Mouse (Mus musculus): ENCODE data around the gene E130208F15Rik. TPM values are rescaled to one million over a fixed set of nuclear protein-coding genes. Genes with fewer than 3 reads are reported as not detected.

The E130208F15Rik gene
- polyA plus RNA-seq, 1 experiment from 2014 or later: 2.8 TPM

GRCm38 (mm10) chr7:30296816-30297215, 24.7 kb upstream of the E130208F15Rik start:
- 91% methylated on average over 15 of the region's 15 CpGs for WGBS
- Histone ChIP-seq H3K9me3 (ENCODE audit: control insufficient read depth, low read length) (no peaks in the 10 kb centered on the region), H3K9ac (ENCODE audit: low read depth, low read length) (no peak overlapping the region), H3K4me1 (ENCODE audit: control insufficient read depth, insufficient read depth, low read length) (0 out of 2 replicates have a peak, but pooled peaks cover 5% of the 10 kb centered on the region), H3K4me3 (ENCODE audit: low read length) (no peak overlapping the region), H3K4me2 (ENCODE audit: low read depth, low read length) (no peak overlapping the region), H3K27me3 (replicated peaks; ENCODE audit: control insufficient read depth, insufficient read depth, low read length) (no peaks in the 10 kb centered on the region), H3K27ac (ENCODE audit: low read length) (no peak overlapping the region), H3K36me3 (ENCODE audit: control insufficient read depth, insufficient read depth, low read length) (0 out of 2 replicates have a peak, but pooled peaks cover 3% of the 10 kb centered on the region)
- no peak for ATAC-seq

- no peak overlapping the region for H3K9ac ChIP-seq (ENCODE audit: low read depth, low read length)
- H3K4me3 ChIP-seq (ENCODE audit: low read length): no peak overlapping the region
- 0 out of 2 replicates have a peak, but pooled peaks cover under 1% of the 10 kb centered on the region for H3K4me1 ChIP-seq (ENCODE audit: control insufficient read depth, insufficient read depth, low read length)
- no peak overlapping the region for H3K27ac ChIP-seq (ENCODE audit: low read length)
- no peaks in the 10 kb centered on the region for H3K9me3 ChIP-seq (ENCODE audit: control insufficient read depth, low read length)
- 79% methylated on average over 16 of the region's 16 CpGs for WGBS
- no peak for ATAC-seq
- H3K4me2 ChIP-seq (ENCODE audit: low read depth, low read length): no peak overlapping the region
- H3K36me3 ChIP-seq (ENCODE audit: control insufficient read depth, insufficient read depth, low read length): 0 out of 2 replicates have a peak, but pooled peaks cover 3% of the 10 kb centered on the region
- H3K27me3 ChIP-seq (replicated peaks; ENCODE audit: control insufficient read depth, insufficient read depth, low read length): no peaks in the 10 kb centered on the region
Measured at GRCm38 (mm10) chr7:30297266-30297665, 24.3 kb upstream of the E130208F15Rik start.

- Histone ChIP-seq H3K27ac (ENCODE audit: low read length) (no peak overlapping the region), H3K9ac (ENCODE audit: low read depth, low read length) (no peak overlapping the region), H3K9me3 (ENCODE audit: control insufficient read depth, low read length) (no peaks in the 10 kb centered on the region), H3K27me3 (replicated peaks; ENCODE audit: control insufficient read depth, insufficient read depth, low read length) (no peaks in the 10 kb centered on the region), H3K36me3 (ENCODE audit: control insufficient read depth, insufficient read depth, low read length) (0 out of 2 replicates have a peak, but pooled peaks cover 3% of the 10 kb centered on the region), H3K4me1 (ENCODE audit: control insufficient read depth, insufficient read depth, low read length) (no peaks in the 10 kb centered on the region), H3K4me2 (ENCODE audit: low read depth, low read length) (no peak overlapping the region), H3K4me3 (ENCODE audit: low read length) (no peak overlapping the region)
- WGBS: 47% methylated on average over 3 of the region's 3 CpGs
- no peak for ATAC-seq
Measured at GRCm38 (mm10) chr7:30300914-30301313, 20.6 kb upstream of the E130208F15Rik start.

DNA sequence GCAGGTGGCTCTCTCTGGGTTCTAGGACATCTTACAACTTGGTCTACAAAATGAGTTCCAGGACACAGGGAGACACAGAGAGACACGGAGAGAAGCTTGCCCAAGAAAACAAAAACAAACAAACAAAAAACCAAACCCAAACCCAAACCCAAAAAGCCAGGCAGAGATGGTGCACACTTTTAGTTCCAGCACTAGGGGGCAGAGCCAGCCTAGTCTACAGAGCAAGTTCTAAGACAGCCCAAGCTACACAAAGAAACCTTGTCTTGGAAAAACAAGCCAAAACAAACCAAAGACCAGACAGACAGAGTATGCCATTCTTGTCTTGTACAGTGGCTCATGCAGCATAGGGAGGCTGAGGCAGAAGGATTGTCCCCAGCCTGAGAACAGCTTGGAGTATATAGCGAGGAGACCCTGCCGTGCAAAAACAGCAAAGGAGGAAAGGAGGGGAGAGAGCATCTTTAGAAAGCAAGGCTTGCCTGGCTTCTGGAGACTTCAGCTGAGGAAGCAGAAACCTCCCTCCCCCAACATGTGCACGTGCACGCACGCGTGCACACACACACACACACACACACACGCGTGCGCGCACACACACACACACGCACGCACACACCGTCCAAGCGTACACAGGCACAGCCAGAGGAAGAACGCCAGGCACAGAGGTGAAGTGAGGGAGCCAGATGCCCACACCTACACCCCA, 15.3 kb upstream of the E130208F15Rik start:
- 90% methylated on average over 16 of the region's 16 CpGs for WGBS
- no peak overlapping the region for H3K4me3 ChIP-seq (ENCODE audit: low read length)
- ATAC-seq: no peak
- no peaks in the 10 kb centered on the region for H3K36me3 ChIP-seq (ENCODE audit: control insufficient read depth, insufficient read depth, low read length)
- H3K27ac ChIP-seq (ENCODE audit: low read length): no peak overlapping the region
- H3K4me1 ChIP-seq (ENCODE audit: control insufficient read depth, insufficient read depth, low read length): peaks cover 14% of the 10 kb centered on the region
- no peaks in the 10 kb centered on the region for H3K27me3 ChIP-seq (replicated peaks; ENCODE audit: control insufficient read depth, insufficient read depth, low read length)
- H3K9me3 ChIP-seq (ENCODE audit: control insufficient read depth, low read length): no peaks in the 10 kb centered on the region
- H3K9ac ChIP-seq (ENCODE audit: low read depth, low read length): no peak overlapping the region
- no peak overlapping the region for H3K4me2 ChIP-seq (ENCODE audit: low read depth, low read length)

GRCm38 (mm10) chr7:30308076-30309005, 13.2 kb upstream of the E130208F15Rik start, which contains the start of gene Alkbh6:
Alkbh6 (plus strand) TSS chr7:30308717.
- Histone ChIP-seq H3K4me2 (ENCODE audit: low read depth, low read length) (peak within 1 kb of the TSS; percentile 84), H3K27ac (ENCODE audit: low read length) (peak within 1 kb of the TSS; percentile 79), H3K36me3 (ENCODE audit: control insufficient read depth, insufficient read depth, low read length) (no peaks in the 10 kb centered on the region), H3K9ac (ENCODE audit: low read depth, low read length) (peak within 1 kb of the TSS; percentile 69), H3K9me3 (ENCODE audit: control insufficient read depth, low read length) (no peaks in the 10 kb centered on the region), H3K4me1 (ENCODE audit: control insufficient read depth, insufficient read depth, low read length) (peaks cover 14% of the 10 kb centered on the region), H3K4me3 (ENCODE audit: low read length) (peak within 1 kb of the TSS; percentile 67), H3K27me3 (replicated peaks; ENCODE audit: control insufficient read depth, insufficient read depth, low read length) (no peaks in the 10 kb centered on the region)
- peak; percentile 100 for ATAC-seq
- WGBS: 4% methylated on average over 27 of the region's 27 CpGs

GRCm38 (mm10) chr7:30309395-30310129, 12.0 kb upstream of the E130208F15Rik start:
- 58% methylated on average over 15 of the region's 15 CpGs for WGBS
- H3K9me3 ChIP-seq (ENCODE audit: control insufficient read depth, low read length): no peaks in the 10 kb centered on the region
- 0 out of 2 replicates have a peak overlapping the region, but pooled peaks have one; percentile 6 for H3K27ac ChIP-seq (ENCODE audit: low read length)
- H3K4me1 ChIP-seq (ENCODE audit: control insufficient read depth, insufficient read depth, low read length): peaks cover 20% of the 10 kb centered on the region
- H3K9ac ChIP-seq (ENCODE audit: low read depth, low read length): peak overlapping the region; percentile 69
- H3K27me3 ChIP-seq (replicated peaks; ENCODE audit: control insufficient read depth, insufficient read depth, low read length): no peaks in the 10 kb centered on the region
- H3K36me3 ChIP-seq (ENCODE audit: control insufficient read depth, insufficient read depth, low read length): no peaks in the 10 kb centered on the region
- peak overlapping the region; percentile 67 for H3K4me3 ChIP-seq (ENCODE audit: low read length)
- H3K4me2 ChIP-seq (ENCODE audit: low read depth, low read length): peak overlapping the region; percentile 80
- no peak for ATAC-seq

- ATAC-seq: no peak
- no peaks in the 10 kb centered on the region for H3K36me3 ChIP-seq (ENCODE audit: control insufficient read depth, insufficient read depth, low read length)
- H3K9ac ChIP-seq (ENCODE audit: low read depth, low read length): no peak overlapping the region
- peaks cover 20% of the 10 kb centered on the region for H3K4me1 ChIP-seq (ENCODE audit: control insufficient read depth, insufficient read depth, low read length)
- H3K9me3 ChIP-seq (ENCODE audit: control insufficient read depth, low read length): no peaks in the 10 kb centered on the region
- H3K27me3 ChIP-seq (replicated peaks; ENCODE audit: control insufficient read depth, insufficient read depth, low read length): no peaks in the 10 kb centered on the region
- H3K4me3 ChIP-seq (ENCODE audit: low read length): no peak overlapping the region
- no peak overlapping the region for H3K27ac ChIP-seq (ENCODE audit: low read length)
- no peak overlapping the region for H3K4me2 ChIP-seq (ENCODE audit: low read depth, low read length)
- WGBS: 81% methylated on average over 12 of the region's 12 CpGs
Measured at GRCm38 (mm10) chr7:30310136-30310535, 11.4 kb upstream of the E130208F15Rik start.

DNA sequence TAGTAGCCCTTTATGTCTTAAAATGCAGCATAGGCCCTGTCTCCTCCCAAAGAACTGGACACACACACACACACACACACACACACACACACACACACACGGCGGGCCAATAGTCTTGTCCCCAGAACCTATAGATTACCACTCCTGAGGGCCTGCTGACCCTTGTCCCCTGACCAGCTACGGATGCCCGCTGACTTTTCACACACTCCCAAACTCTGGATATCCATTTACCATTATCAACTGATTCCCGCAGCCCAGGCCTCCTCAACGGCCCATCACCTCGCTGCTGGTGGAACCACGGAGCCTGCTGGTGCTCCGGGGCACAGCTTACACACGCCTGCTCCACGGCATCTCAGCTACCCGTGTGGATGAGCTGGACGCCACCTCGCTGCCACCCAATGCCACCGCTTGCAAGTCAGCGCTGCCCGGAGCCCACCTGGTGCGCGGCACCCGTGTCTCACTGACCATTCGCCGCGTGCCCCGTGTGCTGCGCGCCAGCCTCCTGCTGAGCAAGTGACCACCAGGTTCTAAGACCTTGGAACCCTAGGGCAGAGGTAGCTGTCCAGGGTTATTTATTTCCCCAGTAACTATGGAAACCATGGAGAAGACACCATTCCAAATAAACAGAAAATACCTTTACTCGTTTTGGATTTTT, 7.7 kb upstream of the E130208F15Rik start:
- Histone ChIP-seq H3K36me3 (ENCODE audit: control insufficient read depth, insufficient read depth, low read length) (no peaks in the 10 kb centered on the region), H3K27me3 (replicated peaks; ENCODE audit: control insufficient read depth, insufficient read depth, low read length) (no peaks in the 10 kb centered on the region), H3K9ac (ENCODE audit: low read depth, low read length) (no peak overlapping the region), H3K9me3 (ENCODE audit: control insufficient read depth, low read length) (no peaks in the 10 kb centered on the region), H3K27ac (ENCODE audit: low read length) (no peak overlapping the region), H3K4me2 (ENCODE audit: low read depth, low read length) (no peak overlapping the region), H3K4me1 (ENCODE audit: control insufficient read depth, insufficient read depth, low read length) (peaks cover 17% of the 10 kb centered on the region), H3K4me3 (ENCODE audit: low read length) (no peak overlapping the region)
- ATAC-seq: no peak
- 47% methylated on average over 27 of the region's 27 CpGs for WGBS
